Mouse (Mus musculus) small intestine, adult 2 months (tissue): ENCODE data around the gene Ak6.

ENCODE experiments used
- CTCF ChIP-seq: fragments of 200-500 bp; IDR thresholded peaks from 2 replicates; pipeline ENCODE4 v1.5.1; 2012; ENCODE audit warnings: low read depth, mild to moderate bottlenecking, control low read depth, inconsistent platforms, low read length, moderate library complexity, mixed read lengths; ENCODE audit not compliant: insufficient replicate concordance, insufficient read length; ENCODE audit errors: extremely low read depth
- POLR2A ChIP-seq: fragments of 200-500 bp; IDR thresholded peaks from 2 replicates; pipeline ENCODE4 v1.6.1; 2012; ENCODE audit warnings: low read depth, mild to moderate bottlenecking, control low read depth, inconsistent platforms, low read length, moderate library complexity

- peak; percentile 33 for TF ChIP-seq POLR2A
- no peak; the same call in 1 of the 2 replicates for TF ChIP-seq CTCF
Measured at GRCm38 (mm10) chr13:100650550-100651438, at the start of gene Ak6, which contains the start of gene Rad17.
